Mouse (Mus musculus): Measurements from ENCODE around the gene Pcyt1a. TPM values are rescaled to one million over a fixed set of nuclear protein-coding genes. Genes with fewer than 3 reads are reported as not detected.

Pcyt1a gene
- polyA plus RNA-seq (2015; fragmentation: Nextera tagmentation; extraction: Ambion mirVana), result 48.5 and 48.8 TPM in 2 replicates

DNA sequence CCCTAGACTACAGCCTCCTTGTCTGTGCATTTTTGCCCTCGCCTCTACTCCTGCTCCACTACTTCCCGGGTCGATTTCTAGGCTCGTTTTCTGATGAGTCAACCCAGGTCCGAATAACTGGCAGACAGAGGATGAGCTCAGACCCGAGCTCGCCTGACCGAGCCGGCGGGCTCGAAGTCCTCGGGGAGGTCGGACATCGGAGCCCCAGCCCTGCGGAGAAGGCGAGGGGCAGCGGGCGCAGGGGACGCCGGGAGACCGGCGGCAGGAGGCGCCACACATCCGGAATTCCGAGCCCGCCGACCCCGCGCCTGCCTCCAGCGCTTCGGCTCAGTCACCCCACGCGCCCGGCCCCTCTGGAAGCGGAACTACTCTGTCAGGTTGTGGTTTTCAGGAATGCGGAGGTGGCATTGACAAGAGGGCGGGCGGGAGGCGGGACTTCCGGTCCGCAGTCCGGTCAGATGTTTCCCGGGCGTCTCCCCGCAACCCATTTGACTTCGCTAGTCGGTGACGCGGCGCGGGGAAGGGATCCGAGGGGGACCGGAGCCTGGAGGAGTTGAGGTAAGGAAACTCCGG, at the start of gene Pcyt1a:
Gene Pcyt1a, plus strand, starts transcription at position 448 of the 573 bp plus-strand sequence.
- peak within 1 kb of the TSS; percentile 91 for H3K4me2 ChIP-seq (ENCODE audit: low read length)
- 0% methylated on average over 52 of the region's 54 CpGs for WGBS
- H3K9ac ChIP-seq (replicated peaks; ENCODE audit: low read depth, low read length), result peak within 1 kb of the TSS; percentile 75
- peak within 1 kb of the TSS; percentile 90 for H3K27ac ChIP-seq (ENCODE audit: low read length)
- H3K36me3 ChIP-seq (ENCODE audit: control insufficient read depth, insufficient read depth), result no peaks in the 10 kb centered on the region
- peak within 1 kb of the TSS; percentile 95 for H3K4me3 ChIP-seq (replicated peaks; ENCODE audit: low read length)
- no peaks in the 10 kb centered on the region for H3K9me3 ChIP-seq (ENCODE audit: control insufficient read depth, low read length)
- H3K27me3 ChIP-seq (replicated peaks; ENCODE audit: control insufficient read depth, insufficient read depth, low read length), result no peaks in the 10 kb centered on the region
- ATAC-seq, result peak; percentile 99
- peaks cover 14% of the 10 kb centered on the region for H3K4me1 ChIP-seq (replicated peaks; ENCODE audit: control insufficient read depth, insufficient read depth, low read length)

DNA sequence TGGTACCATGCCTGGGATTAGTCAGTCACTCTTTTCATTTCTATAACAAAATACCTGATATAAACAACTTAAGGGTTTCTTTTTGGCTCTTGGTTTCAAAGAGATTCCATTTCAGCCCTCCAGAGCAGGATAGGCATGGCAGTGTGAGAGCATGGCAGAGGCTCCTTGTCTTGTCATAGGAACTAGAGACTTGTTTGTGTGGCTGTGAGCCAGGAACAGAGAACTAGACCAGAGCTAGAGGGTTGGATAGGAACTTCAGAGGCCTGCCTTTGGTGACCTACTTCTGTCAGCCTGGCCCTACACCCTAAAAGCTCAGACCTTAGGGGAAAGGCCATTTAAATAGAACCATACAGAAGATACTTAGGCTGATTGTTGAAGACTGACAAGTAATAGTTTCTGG, 47.8 kb upstream of the Pcyt1a start:
- Histone ChIP-seq H3K9ac (replicated peaks; ENCODE audit: low read depth, low read length) (no peak overlapping the region), H3K9me3 (ENCODE audit: control insufficient read depth, low read length) (no peaks in the 10 kb centered on the region), H3K27ac (ENCODE audit: low read length) (no peak overlapping the region), H3K36me3 (ENCODE audit: control insufficient read depth, insufficient read depth) (peaks cover 41% of the 10 kb centered on the region), H3K27me3 (replicated peaks; ENCODE audit: control insufficient read depth, insufficient read depth, low read length) (no peaks in the 10 kb centered on the region), H3K4me2 (ENCODE audit: low read length) (no peak overlapping the region), H3K4me3 (replicated peaks; ENCODE audit: low read length) (no peak overlapping the region), H3K4me1 (replicated peaks; ENCODE audit: control insufficient read depth, insufficient read depth, low read length) (no peaks in the 10 kb centered on the region)
- ATAC-seq, result no peak

DNA sequence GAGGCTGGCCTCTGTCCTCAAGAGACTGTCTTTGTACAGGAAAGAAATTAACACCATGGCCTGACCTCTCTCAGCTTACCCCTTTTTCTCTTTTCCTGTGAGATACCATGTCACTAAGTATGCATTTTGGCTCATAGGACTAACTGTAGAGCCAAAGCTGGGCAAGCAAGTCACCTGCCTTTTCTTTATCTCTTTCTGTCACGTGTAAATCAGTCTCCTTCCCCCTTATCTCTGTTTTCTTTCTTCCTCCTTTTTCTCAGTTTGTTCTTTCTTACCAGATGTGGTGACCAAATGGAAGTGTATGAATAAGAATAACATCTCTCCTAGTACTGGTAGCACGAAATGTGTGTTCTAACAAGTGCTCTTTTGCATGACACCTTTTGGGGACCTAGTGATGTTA, 45.8 kb upstream of the Pcyt1a start:
- ATAC-seq, result no peak
- no peak overlapping the region for H3K9ac ChIP-seq (replicated peaks; ENCODE audit: low read depth, low read length)
- no peak overlapping the region for H3K4me3 ChIP-seq (replicated peaks; ENCODE audit: low read length)
- H3K4me2 ChIP-seq (ENCODE audit: low read length), result no peak overlapping the region
- H3K4me1 ChIP-seq (replicated peaks; ENCODE audit: control insufficient read depth, insufficient read depth, low read length), result no peaks in the 10 kb centered on the region
- no peaks in the 10 kb centered on the region for H3K27me3 ChIP-seq (replicated peaks; ENCODE audit: control insufficient read depth, insufficient read depth, low read length)
- no peaks in the 10 kb centered on the region for H3K9me3 ChIP-seq (ENCODE audit: control insufficient read depth, low read length)
- peaks cover 29% of the 10 kb centered on the region for H3K36me3 ChIP-seq (ENCODE audit: control insufficient read depth, insufficient read depth)
- no peak overlapping the region for H3K27ac ChIP-seq (ENCODE audit: low read length)
- WGBS, result 91% methylated on average over 2 of the region's 2 CpGs

DNA sequence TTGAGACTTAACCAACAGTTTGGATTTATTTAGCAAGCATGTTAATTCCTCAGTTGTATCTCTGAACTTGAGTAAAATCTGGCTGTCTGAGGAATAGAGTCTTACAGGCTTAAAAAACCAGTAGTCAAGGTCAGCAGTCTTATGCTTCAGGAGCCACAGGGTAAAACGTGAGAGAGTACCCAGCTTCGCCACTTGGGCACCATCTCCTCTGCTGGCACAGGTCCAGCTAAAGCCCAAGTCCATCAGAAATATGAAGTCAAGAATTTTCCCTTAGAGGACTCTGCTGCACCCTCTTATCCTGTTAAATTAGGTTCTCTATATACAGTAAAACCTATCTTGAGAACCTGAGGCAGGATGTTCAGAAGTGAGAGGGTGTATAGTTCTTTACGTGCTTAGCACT, 43.9 kb upstream of the Pcyt1a start:
- no peak overlapping the region for H3K4me3 ChIP-seq (replicated peaks; ENCODE audit: low read length)
- ATAC-seq, result no peak
- H3K9ac ChIP-seq (replicated peaks; ENCODE audit: low read depth, low read length), result no peak overlapping the region
- H3K27ac ChIP-seq (ENCODE audit: low read length), result no peak overlapping the region
- H3K9me3 ChIP-seq (ENCODE audit: control insufficient read depth, low read length), result no peaks in the 10 kb centered on the region
- no peaks in the 10 kb centered on the region for H3K27me3 ChIP-seq (replicated peaks; ENCODE audit: control insufficient read depth, insufficient read depth, low read length)
- 83% methylated on average over 3 of the region's 3 CpGs for WGBS
- no peak overlapping the region for H3K4me2 ChIP-seq (ENCODE audit: low read length)
- H3K4me1 ChIP-seq (replicated peaks; ENCODE audit: control insufficient read depth, insufficient read depth, low read length), result no peaks in the 10 kb centered on the region
- H3K36me3 ChIP-seq (ENCODE audit: control insufficient read depth, insufficient read depth), result peaks cover 23% of the 10 kb centered on the region

DNA sequence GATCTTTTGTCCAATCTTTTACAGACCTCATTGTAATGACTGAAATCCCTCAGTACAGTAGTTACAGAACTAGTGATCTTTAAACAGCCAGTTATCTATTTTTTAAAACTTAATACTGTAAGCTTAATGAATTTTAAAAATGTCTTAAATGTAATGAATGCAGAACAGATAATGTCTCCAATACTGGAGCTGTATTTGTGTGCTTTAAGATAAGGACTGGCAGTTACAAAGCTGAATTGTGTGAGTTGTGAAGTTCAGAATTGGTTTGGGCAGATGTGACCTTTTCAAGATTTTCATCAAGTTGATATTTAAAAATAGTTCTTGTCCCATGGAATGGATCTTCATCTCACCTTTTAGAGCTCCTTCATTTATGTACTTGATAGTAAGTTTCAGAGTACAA, 41.7 kb upstream of the Pcyt1a start:
- H3K9ac ChIP-seq (replicated peaks; ENCODE audit: low read depth, low read length), result no peak overlapping the region
- no peak for ATAC-seq
- no peak overlapping the region for H3K4me3 ChIP-seq (replicated peaks; ENCODE audit: low read length)
- no peak overlapping the region for H3K27ac ChIP-seq (ENCODE audit: low read length)
- peaks cover 17% of the 10 kb centered on the region for H3K36me3 ChIP-seq (ENCODE audit: control insufficient read depth, insufficient read depth)
- H3K27me3 ChIP-seq (replicated peaks; ENCODE audit: control insufficient read depth, insufficient read depth, low read length), result no peaks in the 10 kb centered on the region
- no peak overlapping the region for H3K4me2 ChIP-seq (ENCODE audit: low read length)
- no peaks in the 10 kb centered on the region for H3K9me3 ChIP-seq (ENCODE audit: control insufficient read depth, low read length)
- H3K4me1 ChIP-seq (replicated peaks; ENCODE audit: control insufficient read depth, insufficient read depth, low read length), result no peaks in the 10 kb centered on the region

DNA sequence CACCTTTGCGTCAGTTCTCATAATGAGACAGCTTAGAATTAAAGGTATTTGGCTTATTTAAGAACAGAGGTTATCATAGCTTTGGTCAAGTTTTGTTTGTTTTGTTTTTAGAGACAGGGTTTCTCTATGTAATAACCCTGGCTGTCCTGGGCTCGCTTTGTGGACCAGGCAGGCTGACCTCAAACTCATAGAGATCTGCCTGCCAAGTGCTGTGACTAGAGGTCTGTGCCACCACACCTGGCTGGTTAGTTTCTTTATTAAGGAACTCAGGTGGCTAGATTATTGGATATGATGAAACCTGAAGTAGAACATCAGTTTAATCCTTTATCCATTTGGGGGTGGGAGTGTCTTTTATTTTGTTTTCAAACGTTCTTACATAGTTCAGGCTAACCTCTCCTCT, 40.9 kb upstream of the Pcyt1a start:
- WGBS, result 94% methylated on average over 3 of the region's 3 CpGs
- ATAC-seq, result no peak
- no peaks in the 10 kb centered on the region for H3K27me3 ChIP-seq (replicated peaks; ENCODE audit: control insufficient read depth, insufficient read depth, low read length)
- no peak overlapping the region for H3K4me2 ChIP-seq (ENCODE audit: low read length)
- no peak overlapping the region for H3K9ac ChIP-seq (replicated peaks; ENCODE audit: low read depth, low read length)
- peaks cover 14% of the 10 kb centered on the region for H3K36me3 ChIP-seq (ENCODE audit: control insufficient read depth, insufficient read depth)
- H3K9me3 ChIP-seq (ENCODE audit: control insufficient read depth, low read length), result no peaks in the 10 kb centered on the region
- H3K4me3 ChIP-seq (replicated peaks; ENCODE audit: low read length), result no peak overlapping the region
- no peak overlapping the region for H3K27ac ChIP-seq (ENCODE audit: low read length)
- no peaks in the 10 kb centered on the region for H3K4me1 ChIP-seq (replicated peaks; ENCODE audit: control insufficient read depth, insufficient read depth, low read length)

DNA sequence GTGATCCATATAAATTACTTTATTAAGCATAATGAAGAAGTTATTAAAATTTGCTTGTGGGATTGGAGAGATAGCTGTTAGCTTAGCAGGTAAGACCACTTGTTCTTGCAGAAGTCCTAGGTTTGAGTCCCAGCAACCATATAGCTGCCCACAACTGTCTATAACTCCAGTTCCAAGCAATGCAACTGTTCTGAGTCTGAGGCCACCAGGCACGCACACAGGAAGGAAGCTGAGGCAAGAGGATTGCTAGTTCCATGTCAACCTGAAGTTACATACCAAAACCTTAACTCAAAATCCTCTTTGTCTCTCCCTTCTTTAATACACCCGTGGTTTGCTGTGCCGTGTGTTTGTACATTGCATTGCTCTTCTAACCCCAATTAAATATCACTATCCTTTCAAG, 39.8 kb upstream of the Pcyt1a start:
- Histone ChIP-seq H3K9ac (replicated peaks; ENCODE audit: low read depth, low read length) (no peak overlapping the region), H3K4me1 (replicated peaks; ENCODE audit: control insufficient read depth, insufficient read depth, low read length) (no peaks in the 10 kb centered on the region), H3K9me3 (ENCODE audit: control insufficient read depth, low read length) (no peaks in the 10 kb centered on the region), H3K36me3 (ENCODE audit: control insufficient read depth, insufficient read depth) (peaks cover 5% of the 10 kb centered on the region; the same call in 1 of the 2 replicates), H3K27ac (ENCODE audit: low read length) (no peak overlapping the region), H3K27me3 (replicated peaks; ENCODE audit: control insufficient read depth, insufficient read depth, low read length) (no peaks in the 10 kb centered on the region), H3K4me3 (replicated peaks; ENCODE audit: low read length) (no peak overlapping the region), H3K4me2 (ENCODE audit: low read length) (no peak overlapping the region)
- 95% methylated on average over 3 of the region's 3 CpGs for WGBS
- ATAC-seq, result no peak

DNA sequence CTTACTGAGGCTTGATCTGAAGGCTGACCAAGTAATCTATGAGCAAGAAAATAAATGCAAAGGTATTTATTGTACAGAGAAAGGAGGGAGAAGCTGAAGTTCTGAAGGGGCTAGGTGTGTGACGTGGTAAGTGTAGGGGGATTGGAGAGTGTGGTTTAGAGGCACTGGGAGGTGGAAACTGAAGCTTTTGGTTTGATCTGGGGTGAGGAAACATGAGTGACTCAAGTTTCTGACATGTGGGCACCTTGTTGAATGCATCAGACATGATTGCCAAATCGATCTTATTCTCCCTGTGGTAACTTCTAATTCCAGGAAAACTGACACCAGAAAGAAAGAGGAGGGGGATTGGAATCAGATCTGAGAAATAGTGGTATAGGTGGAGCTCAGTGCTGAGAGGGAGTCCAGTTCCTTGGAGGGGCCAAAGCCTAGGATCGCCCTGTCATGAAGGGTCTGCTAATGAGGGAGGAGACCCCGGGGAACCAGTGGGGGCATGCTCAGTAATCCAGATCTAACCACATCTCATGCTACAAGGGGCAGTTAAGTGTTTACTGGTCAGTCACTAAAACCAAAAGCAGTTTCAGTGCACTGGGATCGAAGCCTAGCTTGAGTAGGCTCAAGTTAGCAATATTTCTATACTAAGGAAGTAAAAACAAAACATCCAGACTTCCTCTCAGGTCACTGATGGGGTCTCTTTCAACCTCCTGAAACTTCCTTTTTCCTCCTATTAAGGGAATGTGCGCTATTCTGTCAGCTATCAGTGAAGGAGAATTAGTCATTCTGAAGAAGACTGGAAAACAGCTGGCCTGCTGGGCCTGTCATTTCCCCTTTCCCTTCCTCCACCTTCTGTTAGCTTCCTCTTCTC, 34.8 kb upstream of the Pcyt1a start:
- Histone ChIP-seq H3K4me3 (replicated peaks; ENCODE audit: low read length) (no peak overlapping the region), H3K4me1 (replicated peaks; ENCODE audit: control insufficient read depth, insufficient read depth, low read length) (no peaks in the 10 kb centered on the region), H3K27ac (ENCODE audit: low read length) (no peak overlapping the region), H3K4me2 (ENCODE audit: low read length) (no peak overlapping the region), H3K9me3 (ENCODE audit: control insufficient read depth, low read length) (no peaks in the 10 kb centered on the region), H3K9ac (replicated peaks; ENCODE audit: low read depth, low read length) (no peak overlapping the region), H3K27me3 (replicated peaks; ENCODE audit: control insufficient read depth, insufficient read depth, low read length) (no peaks in the 10 kb centered on the region), H3K36me3 (ENCODE audit: control insufficient read depth, insufficient read depth) (peaks cover 3% of the 10 kb centered on the region; the same call in 1 of the 2 replicates)
- WGBS, result 74% methylated on average over 6 of the region's 6 CpGs
- ATAC-seq, result no peak

DNA sequence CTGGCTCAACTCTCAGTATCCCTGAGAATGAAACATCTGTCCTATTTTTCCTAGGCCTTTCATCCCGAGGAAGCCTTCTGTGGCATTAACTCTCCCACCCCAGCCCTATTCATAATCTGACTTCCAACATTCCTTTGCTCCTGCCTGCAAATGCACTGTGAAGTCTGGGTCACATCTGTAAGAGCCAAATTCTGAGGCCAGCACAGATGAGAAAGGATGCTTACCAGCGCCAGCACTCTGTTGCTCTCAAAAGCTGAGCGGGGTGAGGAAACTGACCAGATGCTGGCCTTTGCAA, 34.2 kb upstream of the Pcyt1a start:
- WGBS, result 67% methylated on average over 3 of the region's 3 CpGs
- H3K4me1 ChIP-seq (replicated peaks; ENCODE audit: control insufficient read depth, insufficient read depth, low read length), result no peaks in the 10 kb centered on the region
- H3K27me3 ChIP-seq (replicated peaks; ENCODE audit: control insufficient read depth, insufficient read depth, low read length), result no peaks in the 10 kb centered on the region
- no peak overlapping the region for H3K4me3 ChIP-seq (replicated peaks; ENCODE audit: low read length)
- no peak overlapping the region for H3K9ac ChIP-seq (replicated peaks; ENCODE audit: low read depth, low read length)
- no peaks in the 10 kb centered on the region for H3K9me3 ChIP-seq (ENCODE audit: control insufficient read depth, low read length)
- H3K4me2 ChIP-seq (ENCODE audit: low read length), result no peak overlapping the region
- peaks cover 1% of the 10 kb centered on the region; the same call in 1 of the 2 replicates for H3K36me3 ChIP-seq (ENCODE audit: control insufficient read depth, insufficient read depth)
- no peak overlapping the region for H3K27ac ChIP-seq (ENCODE audit: low read length)
- ATAC-seq, result no peak
